Mouse (Mus musculus) heart, adult 2 months (tissue): ENCODE measurements around the gene Gpr119.

ENCODE experiments used
- CTCF ChIP-seq: fragments of 200-600 bp; IDR thresholded peaks from 2 replicates; pipeline ENCODE4 v1.8.1; 2022; ENCODE audit warnings: antibody characterized with exemption, mild to moderate bottlenecking, moderate library complexity
- EP300 ChIP-seq: fragments of 200-500 bp; IDR thresholded peaks from 2 replicates; pipeline ENCODE4 v1.6.1; 2011; ENCODE audit warnings: low read depth, low read length, control low read depth; ENCODE audit not compliant: insufficient read depth
- POLR2A ChIP-seq: fragments of 200-500 bp; IDR thresholded peaks from 2 replicates; pipeline ENCODE4 v1.6.1; 2011; ENCODE audit warnings: mild to moderate bottlenecking, low read depth, low read length, control low read depth; ENCODE audit not compliant: insufficient read depth

GRCm38 (mm10) chrX:48623049-48623378 is 51.3 kb downstream of the Gpr119 start:
- TF ChIP-seq POLR2A, result no peak
- no peak for TF ChIP-seq CTCF
- TF ChIP-seq EP300, result no peak
